11 mouse cellular contexts compared by ENCODE assay signal in genomic region chr17:11157536-11157935, GRCm38 (mm10).
DNase-seq lines count a peak whose midpoint lies in the region; ATAC-seq and TF ChIP-seq lines count a peak whose summit lies in the region.
"Had no signal": no experiment of that assay in that cellular context is flagged by ENCODE, and none has a peak within 500 bp of the region (broad histone marks: within the 10 kb centered on the region; RNA-seq: fewer than 3 reads in every experiment).

No protein-coding gene starts in this region.

- no peak for DNase-seq in forebrain, embryonic 10.5 days (ENCODE audit: extremely low spot score, low spot score)
- DNase-seq in cerebellum, postnatal 25 days: peak; percentile 89 to 90
- peak; percentile 81 to 93 for DNase-seq in layer of hippocampus, adult 18-20 months (ENCODE audit: low spot score in 2 of 2)
- no peak for DNase-seq in testis, postnatal 14 days (ENCODE audit: low spot score)
- DNase-seq in thymus, postnatal 10 days (ENCODE audit: low spot score in 2 of 2): no peak
- no peak for DNase-seq in hindbrain, embryonic 14.5 days (ENCODE audit: low spot score)

- TF ChIP-seq CTCF in olfactory bulb, adult 2 months (IDR thresholded peaks at IDR 0.05; ENCODE audit: insufficient read depth, low read depth, low read length): no peak

- TF ChIP-seq POLR2A in olfactory bulb, adult 2 months (IDR thresholded peaks at IDR 0.05; ENCODE audit: insufficient read depth, low read depth, low read length): no peak

- H3K27me3 ChIP-seq in forebrain, embryonic 15.5 days: no peaks in the 10 kb centered on the region
- no peaks in the 10 kb centered on the region for H3K27me3 ChIP-seq in forebrain, embryonic 10.5 days (ENCODE audit: poor library complexity, severe bottlenecking)
- H3K27me3 ChIP-seq in hindbrain, embryonic 14.5 days (ENCODE audit: control insufficient read depth, insufficient read depth, low read length): no peaks in the 10 kb centered on the region
- H3K27me3 ChIP-seq: limb, embryonic 15.5 days; stomach, embryonic 15.5 days had no signal

- ATAC-seq in forebrain, embryonic 15.5 days (replicated peaks): peak; percentile 71; the same call in 1 of the 2 replicates
- ATAC-seq in hindbrain, embryonic 14.5 days (ENCODE audit: low FRiP score): no peak
- ATAC-seq: midbrain, embryonic 16.5 days had no signal

- H3K9me3 ChIP-seq in forebrain, embryonic 15.5 days: no peaks in the 10 kb centered on the region
- H3K9me3 ChIP-seq in forebrain, embryonic 10.5 days: no peaks in the 10 kb centered on the region
- no peaks in the 10 kb centered on the region for H3K9me3 ChIP-seq in hindbrain, embryonic 14.5 days (ENCODE audit: control insufficient read depth, low read length)
- H3K9me3 ChIP-seq: limb, embryonic 15.5 days; stomach, embryonic 15.5 days had no signal

- no peak overlapping the region for H3K9ac ChIP-seq in forebrain, embryonic 15.5 days (replicated peaks)
- no peak overlapping the region for H3K9ac ChIP-seq in hindbrain, embryonic 14.5 days
- H3K9ac ChIP-seq: limb, embryonic 15.5 days; stomach, embryonic 15.5 days had no signal

- 54% methylated on average over 7 of the region's 7 CpGs for WGBS in forebrain, embryonic 15.5 days
- WGBS in forebrain, embryonic 10.5 days: 91% methylated on average over 7 of the region's 7 CpGs
- 19% methylated on average over 7 of the region's 7 CpGs for WGBS in olfactory bulb, adult 2 months
- WGBS in hindbrain, embryonic 14.5 days: 79% methylated on average over 7 of the region's 7 CpGs

- no peak overlapping the region for H3K4me2 ChIP-seq in forebrain, embryonic 15.5 days (replicated peaks)
- H3K4me2 ChIP-seq in hindbrain, embryonic 14.5 days (replicated peaks): no peak overlapping the region
- H3K4me2 ChIP-seq: limb, embryonic 15.5 days; stomach, embryonic 15.5 days had no signal

- H3K27ac ChIP-seq in forebrain, embryonic 15.5 days (replicated peaks): 0 out of 2 replicates have a peak overlapping the region, but pooled peaks have one; percentile 36
- H3K27ac ChIP-seq in forebrain, embryonic 10.5 days: no peak overlapping the region
- H3K27ac ChIP-seq in olfactory bulb, adult 2 months (ENCODE audit: insufficient read depth, low read depth, low read length): 0 out of 2 replicates have a peak overlapping the region, but pooled peaks have one; percentile 40
- no peak overlapping the region for H3K27ac ChIP-seq in hindbrain, embryonic 14.5 days
- H3K27ac ChIP-seq: limb, embryonic 15.5 days; stomach, embryonic 15.5 days had no signal

- H3K36me3 ChIP-seq in forebrain, embryonic 15.5 days: no peaks in the 10 kb centered on the region
- H3K36me3 ChIP-seq in forebrain, embryonic 10.5 days (replicated peaks): no peaks in the 10 kb centered on the region
- H3K36me3 ChIP-seq in hindbrain, embryonic 14.5 days (replicated peaks; ENCODE audit: control insufficient read depth, insufficient read depth): no peaks in the 10 kb centered on the region
- H3K36me3 ChIP-seq: limb, embryonic 15.5 days; stomach, embryonic 15.5 days had no signal

- peaks cover 14% of the 10 kb centered on the region for H3K4me1 ChIP-seq in forebrain, embryonic 15.5 days
- H3K4me1 ChIP-seq in forebrain, embryonic 10.5 days: peaks cover 14% of the 10 kb centered on the region; the same call in 1 of the 2 replicates
- H3K4me1 ChIP-seq in olfactory bulb, adult 2 months (ENCODE audit: control insufficient read depth, insufficient read depth, low read length): peaks cover 3% of the 10 kb centered on the region
- H3K4me1 ChIP-seq in hindbrain, embryonic 14.5 days (replicated peaks; ENCODE audit: control insufficient read depth, insufficient read depth, low read length): no peaks in the 10 kb centered on the region
- H3K4me1 ChIP-seq: limb, embryonic 15.5 days; stomach, embryonic 15.5 days had no signal

- H3K4me3 ChIP-seq in forebrain, embryonic 15.5 days: no peak overlapping the region
- no peak overlapping the region for H3K4me3 ChIP-seq in forebrain, embryonic 10.5 days
- H3K4me3 ChIP-seq in olfactory bulb, adult 2 months (ENCODE audit: insufficient read depth, low read depth, low read length): peak overlapping the region; percentile 31
- H3K4me3 ChIP-seq in hindbrain, embryonic 14.5 days (replicated peaks; ENCODE audit: low read length): no peak overlapping the region
- H3K4me3 ChIP-seq: limb, embryonic 15.5 days; stomach, embryonic 15.5 days had no signal

Comparison
In these comparisons a context has a peak if more than half of its experiments do, and no peak if none do; other contexts are left out.
1. H3K27ac ChIP-seq: peak in forebrain, embryonic 15.5 days (single experiment) and olfactory bulb, adult 2 months (single experiment); none in forebrain, embryonic 10.5 days (single experiment) and hindbrain, embryonic 14.5 days (single experiment).
2. DNase-seq: peak in cerebellum, postnatal 25 days (2 of 2) and layer of hippocampus, adult 18-20 months (2 of 2); none in forebrain, embryonic 10.5 days (single experiment), testis, postnatal 14 days (single experiment), thymus, postnatal 10 days (0 of 2) and hindbrain, embryonic 14.5 days (single experiment).